Mouse (Mus musculus): ENCODE results near the gene Adamts3. TPM values are rescaled to one million over a fixed set of nuclear protein-coding genes. Genes with fewer than 3 reads are reported as not detected.
A peak's percentile ranks its signal among the peaks of the same experiment; 100 is the strongest.

Gene Adamts3
- polyA plus RNA-seq, 1 experiment from 2014 or later, result 3.2 TPM

- Histone ChIP-seq H3K4me3 (replicated peaks) (0 out of 2 replicates have a peak overlapping the region, but pooled peaks have one; percentile 2), H3K4me2 (replicated peaks) (peak overlapping the region; percentile 100), H3K9ac (replicated peaks) (no peak overlapping the region), H3K36me3 (no peaks in the 10 kb centered on the region), H3K9me3 (peaks cover 5% of the 10 kb centered on the region; the same call in 1 of the 2 replicates), H3K27ac (no peak overlapping the region), H3K4me1 (replicated peaks) (peaks cover 20% of the 10 kb centered on the region), H3K27me3 (0 out of 2 replicates have a peak, but pooled peaks cover 5% of the 10 kb centered on the region)
- WGBS, result 42% methylated on average over 4 of the region's 4 CpGs
- ATAC-seq, result no peak
Observed at GRCm38 (mm10) chr5:89881425-89881824, 1.7 kb downstream of the Adamts3 start.

GRCm38 (mm10) chr5:89878866-89879392 is 4.2 kb downstream of the Adamts3 start:
- H3K27me3 ChIP-seq, result no peaks in the 10 kb centered on the region
- 62% methylated on average over 11 of the region's 11 CpGs for WGBS
- H3K4me2 ChIP-seq (replicated peaks), result no peak overlapping the region
- no peak overlapping the region for H3K9ac ChIP-seq (replicated peaks)
- no peak overlapping the region for H3K27ac ChIP-seq
- no peak for ATAC-seq
- peaks cover 5% of the 10 kb centered on the region; the same call in 1 of the 2 replicates for H3K9me3 ChIP-seq
- H3K4me1 ChIP-seq (replicated peaks), result peaks cover 20% of the 10 kb centered on the region
- no peaks in the 10 kb centered on the region for H3K36me3 ChIP-seq
- no peak overlapping the region for H3K4me3 ChIP-seq (replicated peaks)

GRCm38 (mm10) chr5:89872661-89873060 is 10.5 kb downstream of the Adamts3 start:
- Histone ChIP-seq H3K4me3 (replicated peaks) (no peak overlapping the region), H3K36me3 (no peaks in the 10 kb centered on the region), H3K4me2 (replicated peaks) (no peak overlapping the region), H3K27me3 (no peaks in the 10 kb centered on the region), H3K9me3 (no peaks in the 10 kb centered on the region), H3K27ac (no peak overlapping the region), H3K4me1 (replicated peaks) (no peaks in the 10 kb centered on the region), H3K9ac (replicated peaks) (no peak overlapping the region)
- WGBS, result 50% methylated on average over 2 of the region's 2 CpGs
- ATAC-seq, result no peak

- Histone ChIP-seq H3K27ac (no peak overlapping the region), H3K27me3 (no peaks in the 10 kb centered on the region), H3K4me2 (replicated peaks) (no peak overlapping the region), H3K9ac (replicated peaks) (no peak overlapping the region), H3K4me1 (replicated peaks) (no peaks in the 10 kb centered on the region), H3K9me3 (no peaks in the 10 kb centered on the region), H3K36me3 (no peaks in the 10 kb centered on the region), H3K4me3 (replicated peaks) (no peak overlapping the region)
- WGBS, result 89% methylated on average over 4 of the region's 4 CpGs
- no peak for ATAC-seq
Observed at GRCm38 (mm10) chr5:89859603-89860002, 23.5 kb downstream of the Adamts3 start.

GRCm38 (mm10) chr5:89858837-89859236 is 24.3 kb downstream of the Adamts3 start:
- no peaks in the 10 kb centered on the region for H3K27me3 ChIP-seq
- no peak overlapping the region for H3K27ac ChIP-seq
- no peaks in the 10 kb centered on the region for H3K36me3 ChIP-seq
- H3K9ac ChIP-seq (replicated peaks), result no peak overlapping the region
- no peaks in the 10 kb centered on the region for H3K9me3 ChIP-seq
- H3K4me3 ChIP-seq (replicated peaks), result no peak overlapping the region
- no peak for ATAC-seq
- no peaks in the 10 kb centered on the region for H3K4me1 ChIP-seq (replicated peaks)
- WGBS, result 95% methylated on average over 1 of the region's 1 CpGs
- H3K4me2 ChIP-seq (replicated peaks), result no peak overlapping the region

- Histone ChIP-seq H3K27ac (no peak overlapping the region), H3K4me3 (replicated peaks) (no peak overlapping the region), H3K4me1 (replicated peaks) (no peaks in the 10 kb centered on the region), H3K9ac (replicated peaks) (no peak overlapping the region), H3K9me3 (no peaks in the 10 kb centered on the region), H3K27me3 (no peaks in the 10 kb centered on the region), H3K4me2 (replicated peaks) (no peak overlapping the region), H3K36me3 (no peaks in the 10 kb centered on the region)
- ATAC-seq, result peak; percentile 58; the same call in 1 of the 2 replicates
- 38% methylated on average over 1 of the region's 1 CpGs for WGBS
Observed at GRCm38 (mm10) chr5:89846551-89846950, 36.6 kb downstream of the Adamts3 start.

- Histone ChIP-seq H3K36me3 (no peaks in the 10 kb centered on the region), H3K4me1 (replicated peaks) (no peaks in the 10 kb centered on the region), H3K9me3 (no peaks in the 10 kb centered on the region), H3K4me3 (replicated peaks) (no peak overlapping the region), H3K27ac (no peak overlapping the region), H3K27me3 (no peaks in the 10 kb centered on the region), H3K9ac (replicated peaks) (no peak overlapping the region), H3K4me2 (replicated peaks) (no peak overlapping the region)
- whole genome bisulfite sequencing, result 58% methylated on average over 5 of the region's 5 CpGs
- ATAC-seq, result peak; percentile 76
Observed at GRCm38 (mm10) chr5:89844354-89844753, 38.8 kb downstream of the Adamts3 start.

GRCm38 (mm10) chr5:89843478-89843877 is 39.7 kb downstream of the Adamts3 start:
- WGBS, result 94% methylated on average over 7 of the region's 7 CpGs
- ATAC-seq, result no peak
- no peak overlapping the region for H3K4me2 ChIP-seq (replicated peaks)
- H3K4me3 ChIP-seq (replicated peaks), result no peak overlapping the region
- H3K9me3 ChIP-seq, result no peaks in the 10 kb centered on the region
- H3K9ac ChIP-seq (replicated peaks), result no peak overlapping the region
- no peak overlapping the region for H3K27ac ChIP-seq
- no peaks in the 10 kb centered on the region for H3K27me3 ChIP-seq
- H3K36me3 ChIP-seq, result no peaks in the 10 kb centered on the region
- no peaks in the 10 kb centered on the region for H3K4me1 ChIP-seq (replicated peaks)

- Histone ChIP-seq H3K9me3 (no peaks in the 10 kb centered on the region), H3K4me1 (replicated peaks) (no peaks in the 10 kb centered on the region), H3K27me3 (no peaks in the 10 kb centered on the region), H3K36me3 (no peaks in the 10 kb centered on the region), H3K9ac (replicated peaks) (no peak overlapping the region), H3K4me3 (replicated peaks) (no peak overlapping the region), H3K4me2 (replicated peaks) (no peak overlapping the region), H3K27ac (no peak overlapping the region)
- WGBS, result 85% methylated on average over 4 of the region's 4 CpGs
- ATAC-seq, result no peak
Observed at GRCm38 (mm10) chr5:89839627-89840026, 43.5 kb downstream of the Adamts3 start.

- Histone ChIP-seq H3K36me3 (no peaks in the 10 kb centered on the region), H3K9ac (replicated peaks) (no peak overlapping the region), H3K9me3 (no peaks in the 10 kb centered on the region), H3K4me2 (replicated peaks) (no peak overlapping the region), H3K27ac (no peak overlapping the region), H3K4me3 (replicated peaks) (no peak overlapping the region), H3K4me1 (replicated peaks) (no peaks in the 10 kb centered on the region), H3K27me3 (no peaks in the 10 kb centered on the region)
- WGBS, result 97% methylated on average over 1 of the region's 1 CpGs
- ATAC-seq, result no peak
Observed at GRCm38 (mm10) chr5:89821175-89821574, 62.0 kb downstream of the Adamts3 start.

- no peak overlapping the region for H3K27ac ChIP-seq
- 34% methylated on average over 3 of the region's 3 CpGs for WGBS
- H3K9me3 ChIP-seq, result no peaks in the 10 kb centered on the region
- H3K4me3 ChIP-seq (replicated peaks), result no peak overlapping the region
- no peaks in the 10 kb centered on the region for H3K27me3 ChIP-seq
- no peak for ATAC-seq
- no peaks in the 10 kb centered on the region for H3K4me1 ChIP-seq (replicated peaks)
- no peak overlapping the region for H3K9ac ChIP-seq (replicated peaks)
- no peaks in the 10 kb centered on the region for H3K36me3 ChIP-seq
- no peak overlapping the region for H3K4me2 ChIP-seq (replicated peaks)
Observed at GRCm38 (mm10) chr5:89819531-89819930, 63.6 kb downstream of the Adamts3 start.

GRCm38 (mm10) chr5:89816610-89817009 is 66.5 kb downstream of the Adamts3 start:
- H3K4me2 ChIP-seq (replicated peaks), result no peak overlapping the region
- WGBS, result 87% methylated on average over 6 of the region's 6 CpGs
- no peak overlapping the region for H3K9ac ChIP-seq (replicated peaks)

GRCm38 (mm10) chr5:89814552-89814951 is 68.6 kb downstream of the Adamts3 start:
- Histone ChIP-seq H3K9me3 (no peaks in the 10 kb centered on the region), H3K4me3 (replicated peaks) (no peak overlapping the region), H3K4me1 (replicated peaks) (no peaks in the 10 kb centered on the region), H3K27me3 (no peaks in the 10 kb centered on the region), H3K36me3 (no peaks in the 10 kb centered on the region), H3K27ac (no peak overlapping the region), H3K4me2 (replicated peaks) (no peak overlapping the region), H3K9ac (replicated peaks) (no peak overlapping the region)
- 85% methylated on average over 3 of the region's 3 CpGs for WGBS
- ATAC-seq, result no peak

More at GRCm38 (mm10) chr5:89816610-89817009, 66.5 kb downstream of the Adamts3 start:
- Histone ChIP-seq H3K4me1 (replicated peaks) (no peaks in the 10 kb centered on the region), H3K9me3 (no peaks in the 10 kb centered on the region), H3K4me3 (replicated peaks) (no peak overlapping the region), H3K27me3 (no peaks in the 10 kb centered on the region), H3K36me3 (no peaks in the 10 kb centered on the region), H3K27ac (no peak overlapping the region)
- no peak for ATAC-seq
